Mouse (Mus musculus) CH12.LX (cell line): ENCODE measurements around the gene Ccdc84.

ENCODE experiments used
- CHD1 ChIP-seq: IDR thresholded peaks from 2 replicates; pipeline ENCODE4 v1.6.1; 2012; ENCODE audit warnings: low read depth, low read length, improper control_type of control experiment, inconsistent platforms
- CTCF ChIP-seq, 2 experiments: IDR thresholded peaks in 1 of 2; conservative IDR thresholded peaks in 1 of 2; 2 replicates each; pipeline ENCODE4 v1.5.1; 2011 to 2012; ENCODE audit warnings: low read depth in 2 of 2, low read length in 2 of 2, improper control_type of control experiment in 1 of 2, inconsistent platforms in 1 of 2, mild to moderate bottlenecking in 1 of 2, moderate library complexity in 1 of 2
- EP300 ChIP-seq: IDR thresholded peaks from 2 replicates; pipeline ENCODE4 v1.6.1; 2011; ENCODE audit warnings: low read length, improper control_type of control experiment
- POLR2A ChIP-seq: IDR thresholded peaks from 2 replicates; pipeline ENCODE4 v1.6.1; 2011; ENCODE audit warnings: low read depth, mild to moderate bottlenecking, improper control_type of control experiment, low read length
- USF1 ChIP-seq: IDR thresholded peaks from 2 replicates; pipeline ENCODE4 v1.6.1; 2014; ENCODE audit warnings: low read depth, mild to moderate bottlenecking, inconsistent platforms, low read length, improper control_type of control experiment

- TF ChIP-seq CTCF (conservative IDR thresholded peaks at IDR 0.05 in 1 of 2, IDR thresholded peaks at IDR 0.05 in 1 of 2; ENCODE audit: low read depth in 2 of 2, low read length in 2 of 2) (peak; percentile 14 to 67; a peak in 2 of 4 replicates), EP300 (no peak), POLR2A (peak; percentile 78), USF1 (no peak; the same call in 1 of the 2 replicates), CHD1 (0 out of 2 replicates have a peak, but pooled peaks have one; percentile 35)
Observed at GRCm38 (mm10) chr9:44417892-44418363, 441 bp downstream of the Ccdc84 start.
